Mouse (Mus musculus): ENCODE data around the gene AW209491. TPM values are rescaled to one million over a fixed set of nuclear protein-coding genes. Genes with fewer than 3 reads are reported as not detected.

The AW209491 gene
- polyA plus RNA-seq (2012; rRNA removed) = 19.1 and 20.3 TPM in 2 replicates

GRCm38 (mm10) chr13:14629726-14630641 lies at the start of gene AW209491:
AW209491 (plus strand) TSS chr13:14630154.
- WGBS = under 1% methylated on average over 29 of the region's 29 CpGs
- Histone ChIP-seq H3K4me1 (ENCODE audit: control insufficient read depth, insufficient read depth, low read length) (0 out of 2 replicates have a peak, but pooled peaks cover 3% of the 10 kb centered on the region), H3K27ac (ENCODE audit: insufficient read depth, low read length) (no peak within 1 kb of the TSS; the same call in 1 of the 2 replicates), H3K4me3 (replicated peaks; ENCODE audit: insufficient read depth, low read depth, low read length) (peak within 1 kb of the TSS; percentile 60), H3K27me3 (ENCODE audit: control insufficient read depth, insufficient read depth, low read length) (no peaks in the 10 kb centered on the region)
- peak; percentile 96 to 97 for DNase-seq
- TF ChIP-seq CTCF (IDR thresholded peaks at IDR 0.05; ENCODE audit: borderline replicate concordance, insufficient read depth, low read depth, low read length) (no peak), POLR2A (IDR thresholded peaks at IDR 0.05; ENCODE audit: borderline replicate concordance, insufficient read depth, low read length) (peak; percentile 87)

GRCm38 (mm10) chr13:14580392-14580791 lies 49.6 kb upstream of the AW209491 start:
- H3K4me1 ChIP-seq (ENCODE audit: control insufficient read depth, insufficient read depth, low read length) = no peaks in the 10 kb centered on the region
- no peak overlapping the region for H3K4me3 ChIP-seq (replicated peaks; ENCODE audit: insufficient read depth, low read depth, low read length)
- H3K27ac ChIP-seq (ENCODE audit: insufficient read depth, low read length) = no peak overlapping the region
- WGBS = 69% methylated on average over 3 of the region's 3 CpGs
- TF ChIP-seq POLR2A (IDR thresholded peaks at IDR 0.05; ENCODE audit: borderline replicate concordance, insufficient read depth, low read length) = no peak
- TF ChIP-seq CTCF (IDR thresholded peaks at IDR 0.05; ENCODE audit: borderline replicate concordance, insufficient read depth, low read depth, low read length) = no peak
- no peak for DNase-seq
- no peaks in the 10 kb centered on the region for H3K27me3 ChIP-seq (ENCODE audit: control insufficient read depth, insufficient read depth, low read length)

GRCm38 (mm10) chr13:14602744-14603143 lies 27.2 kb upstream of the AW209491 start:
- H3K4me3 ChIP-seq (replicated peaks; ENCODE audit: insufficient read depth, low read depth, low read length) = no peak overlapping the region
- H3K27ac ChIP-seq (ENCODE audit: insufficient read depth, low read length) = no peak overlapping the region
- no peak for DNase-seq
- TF ChIP-seq POLR2A (IDR thresholded peaks at IDR 0.05; ENCODE audit: borderline replicate concordance, insufficient read depth, low read length) (no peak), CTCF (IDR thresholded peaks at IDR 0.05; ENCODE audit: borderline replicate concordance, insufficient read depth, low read depth, low read length) (no peak)
- no peaks in the 10 kb centered on the region for H3K4me1 ChIP-seq (ENCODE audit: control insufficient read depth, insufficient read depth, low read length)
- H3K27me3 ChIP-seq (ENCODE audit: control insufficient read depth, insufficient read depth, low read length) = no peaks in the 10 kb centered on the region
- WGBS = 94% methylated on average over 2 of the region's 2 CpGs

GRCm38 (mm10) chr13:14607616-14608015 lies 22.3 kb upstream of the AW209491 start:
- no peak for DNase-seq
- H3K4me1 ChIP-seq (ENCODE audit: control insufficient read depth, insufficient read depth, low read length) = no peaks in the 10 kb centered on the region
- no peak overlapping the region for H3K27ac ChIP-seq (ENCODE audit: insufficient read depth, low read length)
- H3K27me3 ChIP-seq (ENCODE audit: control insufficient read depth, insufficient read depth, low read length) = no peaks in the 10 kb centered on the region
- H3K4me3 ChIP-seq (replicated peaks; ENCODE audit: insufficient read depth, low read depth, low read length) = no peak overlapping the region
- TF ChIP-seq CTCF (IDR thresholded peaks at IDR 0.05; ENCODE audit: borderline replicate concordance, insufficient read depth, low read depth, low read length) = no peak
- TF ChIP-seq POLR2A (IDR thresholded peaks at IDR 0.05; ENCODE audit: borderline replicate concordance, insufficient read depth, low read length) = no peak

GRCm38 (mm10) chr13:14612463-14612862 lies 17.5 kb upstream of the AW209491 start:
- H3K4me3 ChIP-seq (replicated peaks; ENCODE audit: insufficient read depth, low read depth, low read length) = peak overlapping the region; percentile 96
- DNase-seq = no peak
- no peak overlapping the region for H3K27ac ChIP-seq (ENCODE audit: insufficient read depth, low read length)
- 6% methylated on average over 10 of the region's 10 CpGs for WGBS
- peaks cover 4% of the 10 kb centered on the region for H3K4me1 ChIP-seq (ENCODE audit: control insufficient read depth, insufficient read depth, low read length)
- H3K27me3 ChIP-seq (ENCODE audit: control insufficient read depth, insufficient read depth, low read length) = no peaks in the 10 kb centered on the region
- TF ChIP-seq POLR2A (IDR thresholded peaks at IDR 0.05; ENCODE audit: borderline replicate concordance, insufficient read depth, low read length) (no peak), CTCF (IDR thresholded peaks at IDR 0.05; ENCODE audit: borderline replicate concordance, insufficient read depth, low read depth, low read length) (no peak)

GRCm38 (mm10) chr13:14612926-14613529 lies 16.9 kb upstream of the AW209491 start, which contains the start of the genes Mrpl32 and Psma2:
Mrpl32 (minus strand) TSS chr13:14613165.
Psma2 (plus strand) TSS chr13:14613240.
- DNase-seq = peak; percentile 98 to 99
- Histone ChIP-seq H3K4me3 (replicated peaks; ENCODE audit: insufficient read depth, low read depth, low read length) (peak within 1 kb of the TSS; percentile 96), H3K27ac (ENCODE audit: insufficient read depth, low read length) (peak within 1 kb of the TSS; percentile 29; the same call in 1 of the 2 replicates), H3K27me3 (ENCODE audit: control insufficient read depth, insufficient read depth, low read length) (no peaks in the 10 kb centered on the region), H3K4me1 (ENCODE audit: control insufficient read depth, insufficient read depth, low read length) (peaks cover 4% of the 10 kb centered on the region)
- TF ChIP-seq POLR2A (IDR thresholded peaks at IDR 0.05; ENCODE audit: borderline replicate concordance, insufficient read depth, low read length) = peak; percentile 91
- no peak for TF ChIP-seq CTCF (IDR thresholded peaks at IDR 0.05; ENCODE audit: borderline replicate concordance, insufficient read depth, low read depth, low read length)
- under 1% methylated on average over 42 of the region's 42 CpGs for WGBS

GRCm38 (mm10) chr13:14613553-14613952 lies 16.4 kb upstream of the AW209491 start:
- Histone ChIP-seq H3K27ac (ENCODE audit: insufficient read depth, low read length) (0 out of 2 replicates have a peak overlapping the region, but pooled peaks have one; percentile 29), H3K4me3 (replicated peaks; ENCODE audit: insufficient read depth, low read depth, low read length) (peak overlapping the region; percentile 96), H3K27me3 (ENCODE audit: control insufficient read depth, insufficient read depth, low read length) (no peaks in the 10 kb centered on the region), H3K4me1 (ENCODE audit: control insufficient read depth, insufficient read depth, low read length) (peaks cover 4% of the 10 kb centered on the region)
- no peak for DNase-seq
- no peak for TF ChIP-seq POLR2A (IDR thresholded peaks at IDR 0.05; ENCODE audit: borderline replicate concordance, insufficient read depth, low read length)
- no peak for TF ChIP-seq CTCF (IDR thresholded peaks at IDR 0.05; ENCODE audit: borderline replicate concordance, insufficient read depth, low read depth, low read length)
- 1% methylated on average over 9 of the region's 9 CpGs for WGBS
